Mouse (Mus musculus): Measurements from ENCODE around the gene Asb10.
A peak's percentile ranks its signal among the peaks of the same experiment; 100 is the strongest.

The Asb10 gene

GRCm38 (mm10) chr5:24536511-24536910 lies 4.3 kb downstream of the Asb10 start:
- no peak for DNase-seq (ENCODE audit: low read depth, low spot score)

DNA sequence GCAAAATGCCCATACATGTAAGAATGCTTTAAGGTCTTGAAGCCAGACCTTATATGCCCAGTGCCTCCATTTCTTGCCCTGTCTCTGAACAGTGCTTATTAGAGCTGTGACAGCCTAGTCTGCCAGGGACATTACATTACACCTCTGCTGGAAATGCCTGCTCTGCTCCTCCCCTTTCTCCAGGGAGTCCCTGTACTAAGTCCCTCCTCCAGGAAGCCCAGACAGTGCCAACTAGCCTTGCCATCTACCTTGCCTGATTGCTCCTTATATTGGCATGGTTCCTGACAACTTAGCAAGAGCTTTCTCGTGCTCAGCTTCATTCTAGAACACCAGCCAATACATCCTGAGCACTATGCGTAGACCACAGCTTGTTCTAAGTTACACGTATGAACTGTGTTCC lies 5.0 kb downstream of the Asb10 start:
- no peak for DNase-seq (ENCODE audit: low read depth, low spot score)

GRCm38 (mm10) chr5:24534292-24534691 lies 6.5 kb downstream of the Asb10 start:
- no peak for DNase-seq (ENCODE audit: low read depth, low spot score)

DNA sequence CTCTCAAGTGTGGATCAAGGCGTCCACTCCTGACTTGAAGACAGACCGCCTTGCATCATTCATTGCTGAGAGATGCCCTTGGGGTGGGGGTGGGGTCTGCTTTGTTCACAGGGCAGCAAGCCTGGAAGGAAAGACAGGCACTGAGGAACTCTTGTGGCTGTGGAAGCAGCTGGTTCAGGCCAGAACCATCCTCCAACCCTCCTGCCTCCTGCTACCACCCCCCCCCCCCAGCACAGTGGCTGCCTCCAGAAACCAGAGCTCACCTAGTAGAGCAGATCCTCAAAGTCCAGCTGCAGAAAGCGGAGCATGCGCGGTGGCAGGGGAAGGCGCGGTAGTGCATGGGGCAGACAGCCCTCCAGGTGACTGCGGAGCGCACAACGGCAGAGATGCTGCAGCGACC lies 7.4 kb downstream of the Asb10 start:
- DNase-seq (ENCODE audit: low read depth, low spot score) = no peak

DNA sequence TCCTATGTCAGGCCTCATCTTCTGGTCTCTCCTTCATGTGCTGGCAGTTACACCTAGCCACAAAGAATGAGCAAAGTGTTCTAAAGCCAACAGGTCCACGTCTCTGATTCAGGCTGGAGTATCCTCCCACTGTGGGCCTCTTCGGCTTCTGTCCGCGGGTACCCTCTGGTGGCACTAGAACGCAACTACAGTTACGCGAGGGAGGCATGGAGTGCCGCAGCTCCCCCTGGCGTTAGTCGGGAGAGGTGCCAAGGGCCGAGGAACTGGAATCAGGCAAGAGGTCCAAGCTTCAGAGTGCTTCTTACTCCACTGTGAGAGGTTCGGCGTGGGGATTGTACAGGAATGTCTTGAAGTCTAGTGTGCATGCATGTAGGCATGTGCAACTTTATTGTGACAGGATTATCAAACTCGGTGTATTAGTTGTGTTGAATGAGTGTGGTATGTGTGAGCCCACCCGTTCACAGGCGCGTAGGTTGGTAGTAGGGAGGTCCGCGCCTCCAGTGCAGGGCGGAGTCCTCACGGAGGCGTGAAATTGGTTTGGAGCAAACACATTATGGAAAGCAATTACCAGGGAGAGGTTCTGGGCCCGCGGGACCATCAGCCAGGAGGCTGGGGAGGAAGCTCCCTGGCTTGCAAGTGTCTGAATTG lies 10.6 kb downstream of the Asb10 start:
- peak; percentile 96 for DNase-seq (ENCODE audit: low read depth, low spot score)

- no peak for DNase-seq (ENCODE audit: low read depth, low spot score)
Observed at GRCm38 (mm10) chr5:24527780-24528179, 13.0 kb downstream of the Asb10 start.

DNA sequence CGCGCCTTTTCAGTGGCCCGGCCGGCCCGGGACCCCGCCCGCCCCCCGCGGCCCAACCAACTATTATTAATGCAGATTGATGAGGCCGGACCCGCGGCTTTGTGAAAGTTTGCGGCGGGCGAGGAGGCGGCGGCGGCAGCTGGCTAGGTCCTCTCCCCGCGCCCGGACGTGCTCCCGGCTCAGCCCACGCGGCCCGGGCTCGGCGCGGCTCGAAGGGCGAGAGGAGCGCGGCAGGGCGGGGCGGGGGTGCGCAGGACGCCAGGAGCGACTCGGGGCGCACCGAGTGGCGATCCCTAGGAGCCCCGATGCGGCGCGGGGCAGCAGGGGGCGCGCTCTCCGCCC lies 13.9 kb downstream of the Asb10 start, which contains the start of gene Gbx1:
TSS of gene Gbx1 (minus strand) at position 314 of the 342 bp plus-strand sequence.
- no peak for DNase-seq (ENCODE audit: low read depth, low spot score)

GRCm38 (mm10) chr5:24526190-24526888 lies 14.4 kb downstream of the Asb10 start:
- DNase-seq (ENCODE audit: low read depth, low spot score) = no peak

DNA sequence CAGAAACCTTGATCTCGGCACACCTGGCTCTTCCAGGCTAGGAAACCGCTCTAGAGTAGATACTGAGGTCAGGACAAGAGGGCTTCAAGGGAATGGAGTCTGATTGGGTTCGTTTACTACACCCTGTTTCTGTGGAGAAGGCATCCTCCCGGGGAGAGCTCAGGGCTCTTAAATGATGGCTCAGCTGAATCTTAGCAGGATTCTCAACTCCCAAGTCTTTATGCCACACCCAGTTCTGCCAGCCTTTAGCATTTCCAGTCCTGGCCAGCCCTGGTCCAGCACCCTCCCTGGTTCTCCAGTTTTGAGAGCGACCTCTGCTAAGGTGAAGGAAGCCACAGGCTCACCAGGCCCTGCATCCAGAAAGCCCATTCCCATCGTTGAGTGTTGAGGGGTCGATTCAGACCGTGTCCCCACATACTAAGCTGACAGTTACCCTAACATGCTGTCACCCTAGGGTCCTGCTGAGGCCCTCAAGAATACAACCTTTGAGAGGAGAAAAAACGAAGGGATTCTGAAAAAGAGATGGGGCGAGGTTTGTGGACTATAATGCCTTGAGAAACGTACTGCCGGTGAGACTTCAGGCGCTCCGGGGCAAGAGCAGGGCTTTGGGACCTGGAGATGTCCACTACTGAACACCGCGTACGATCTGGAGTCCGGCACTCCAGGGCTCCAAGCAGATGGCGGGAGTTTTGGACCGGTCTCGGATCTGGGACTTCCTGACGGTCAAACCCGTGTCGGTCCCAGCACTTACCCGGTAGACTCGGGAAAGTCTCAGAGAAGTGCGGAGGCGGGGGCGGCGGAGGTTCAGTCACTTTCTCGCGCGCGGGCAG lies 15.2 kb downstream of the Asb10 start:
- DNase-seq (ENCODE audit: low read depth, low spot score) = no peak

GRCm38 (mm10) chr5:24524522-24524921 lies 16.3 kb downstream of the Asb10 start:
- DNase-seq (ENCODE audit: low read depth, low spot score) = no peak

DNA sequence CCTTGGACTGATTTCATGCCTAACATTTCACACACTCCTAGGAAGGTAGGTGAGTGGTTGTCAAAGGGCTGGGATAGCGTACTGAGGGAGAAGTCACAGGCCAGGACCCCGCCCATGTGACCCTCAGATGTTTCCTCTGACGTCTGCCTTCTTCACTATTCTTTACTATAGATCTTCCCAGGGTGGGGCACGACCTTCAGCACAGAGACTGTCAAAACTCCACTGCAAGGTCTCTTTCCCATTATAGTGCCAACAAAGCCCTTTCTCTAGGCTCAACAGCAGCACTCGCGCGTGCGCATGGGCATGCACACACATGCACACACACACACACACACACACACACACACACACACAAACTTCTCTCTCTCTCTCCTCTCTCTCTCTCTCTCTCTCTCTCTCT lies 17.0 kb downstream of the Asb10 start:
- no peak for DNase-seq (ENCODE audit: low read depth, low spot score)

DNA sequence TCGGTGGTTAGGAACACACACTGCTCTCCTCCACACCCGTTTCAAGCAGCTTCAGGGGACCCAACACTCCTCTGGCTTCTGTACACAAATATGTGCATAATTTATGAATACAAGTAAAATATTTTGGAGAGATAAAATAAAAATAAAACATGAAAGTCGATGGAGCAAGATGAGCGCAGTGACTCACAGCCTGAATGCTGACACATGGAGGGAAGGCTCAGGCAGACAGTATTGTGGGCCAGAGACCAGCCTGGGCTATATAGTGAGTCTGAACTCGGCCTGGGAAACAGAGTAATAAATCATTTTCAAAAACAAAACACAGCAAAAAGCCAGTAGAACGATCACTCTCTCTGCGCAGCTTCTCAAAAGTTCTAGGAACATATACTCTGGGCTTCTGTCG lies 19.4 kb downstream of the Asb10 start:
- peak; percentile 52 for DNase-seq (ENCODE audit: low read depth, low spot score)

DNA sequence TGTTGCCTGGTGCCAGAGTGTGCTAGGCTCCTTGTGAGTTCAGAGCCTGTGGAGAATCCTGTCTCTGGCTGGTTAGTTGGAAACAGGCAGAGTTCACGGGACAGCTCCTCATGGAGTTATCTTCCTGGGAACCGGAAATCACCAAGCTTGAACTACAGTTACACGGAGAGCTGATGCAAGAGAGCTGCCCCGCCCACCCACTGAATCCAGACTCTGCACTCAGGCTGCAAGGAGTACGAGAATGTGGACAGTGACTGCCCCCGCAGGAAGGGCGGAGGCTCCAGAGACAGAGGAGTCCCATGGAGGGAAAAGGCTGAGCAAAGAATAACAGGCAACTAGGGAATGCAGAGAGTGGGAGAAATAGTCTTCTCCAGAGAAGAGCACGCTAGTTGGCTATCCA lies 28.5 kb downstream of the Asb10 start:
- peak; percentile 52 for DNase-seq (ENCODE audit: low read depth, low spot score)

GRCm38 (mm10) chr5:24510635-24511034 lies 30.1 kb downstream of the Asb10 start:
- peak; percentile 45 for DNase-seq (ENCODE audit: low read depth, low spot score)

DNA sequence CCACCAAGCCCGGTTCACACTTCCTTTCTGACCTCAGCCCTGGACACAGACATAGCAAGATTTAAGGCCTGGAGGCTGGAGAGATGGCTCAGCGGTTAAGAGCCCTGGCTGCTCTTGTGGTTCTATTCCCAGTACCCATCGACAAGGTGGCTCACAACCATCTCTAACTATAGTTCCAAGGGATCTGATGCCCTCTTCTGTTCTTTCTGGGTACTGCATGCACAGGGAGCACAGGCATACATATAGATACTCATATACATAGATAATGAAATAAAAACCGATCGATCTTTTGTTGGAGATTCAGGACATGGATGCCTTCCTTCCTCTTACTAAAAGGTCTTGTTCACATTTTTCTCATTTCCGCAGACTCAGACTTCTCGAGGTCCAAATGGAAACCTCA lies 32.4 kb downstream of the Asb10 start:
- DNase-seq (ENCODE audit: low read depth, low spot score) = no peak

GRCm38 (mm10) chr5:24505513-24505912 lies 35.3 kb downstream of the Asb10 start:
- DNase-seq (ENCODE audit: low read depth, low spot score) = no peak

DNA sequence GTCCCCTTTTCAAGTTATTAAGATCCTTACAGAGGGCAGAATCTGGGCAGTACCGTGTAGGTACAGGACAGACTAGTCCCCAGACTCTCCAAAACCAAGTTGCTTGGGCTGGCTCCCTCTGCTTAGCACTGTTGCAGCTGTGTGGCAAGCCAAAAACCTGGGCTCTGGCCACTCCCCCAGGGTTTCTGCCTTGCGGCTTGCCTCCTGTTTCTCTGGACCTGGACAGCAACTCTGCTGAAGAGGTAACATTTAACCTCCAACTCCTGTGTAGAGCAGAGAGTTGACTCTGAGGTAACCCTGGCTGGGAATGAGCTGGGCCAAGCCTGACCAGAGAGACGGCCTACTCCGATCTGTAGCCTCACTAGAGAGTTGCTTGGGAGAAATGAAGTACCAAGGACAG lies 38.0 kb downstream of the Asb10 start:
- no peak for DNase-seq (ENCODE audit: low read depth, low spot score)

- DNase-seq (ENCODE audit: low read depth, low spot score) = no peak
Observed at GRCm38 (mm10) chr5:24500851-24501250, 39.9 kb downstream of the Asb10 start.

GRCm38 (mm10) chr5:24499113-24499512 lies 41.7 kb downstream of the Asb10 start:
- DNase-seq (ENCODE audit: low read depth, low spot score) = no peak

GRCm38 (mm10) chr5:24497526-24497925 lies 43.3 kb downstream of the Asb10 start:
- DNase-seq (ENCODE audit: low read depth, low spot score) = no peak

- DNase-seq (ENCODE audit: low read depth, low spot score) = no peak
Observed at GRCm38 (mm10) chr5:24496756-24497155, 44.0 kb downstream of the Asb10 start.

DNA sequence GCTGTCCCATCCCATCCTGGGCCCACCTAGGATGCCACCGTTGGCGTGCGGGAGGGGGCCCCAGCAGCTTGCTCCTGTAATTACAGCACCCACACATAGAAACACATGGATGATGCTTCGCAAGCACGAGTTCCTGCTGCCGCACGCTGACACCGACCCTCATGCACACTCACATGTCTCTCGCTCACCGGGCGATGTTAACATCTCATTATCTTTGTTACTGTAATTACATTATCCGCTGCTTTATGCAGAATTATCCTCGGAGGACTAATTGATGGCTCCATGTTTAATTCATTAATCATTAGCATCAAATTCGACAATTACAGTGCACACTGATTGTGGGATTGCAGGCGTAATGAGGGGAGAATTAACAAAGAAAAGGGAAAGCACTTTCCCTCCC lies 45.8 kb downstream of the Asb10 start:
- DNase-seq (ENCODE audit: low read depth, low spot score) = no peak

Data from 3T3-L1 (cell line).